Mouse (Mus musculus): ENCODE results near the gene Tcea3. TPM values are rescaled to one million over a fixed set of nuclear protein-coding genes. Genes with fewer than 3 reads are reported as not detected.

Tcea3 gene
- not detected for polyA plus RNA-seq (2017; shearing (Covaris generic))

GRCm38 (mm10) chr4:136247729-136248463 is at the start of gene Tcea3:
Tcea3 (plus strand) TSS chr4:136247729.

GRCm38 (mm10) chr4:136206033-136206893 is 41.3 kb upstream of the Tcea3 start, which contains the start of gene Asap3:
Asap3 (plus strand) TSS chr4:136206365.

GRCm38 (mm10) chr4:136284455-136284854 is 36.9 kb downstream of the Tcea3 start, which contains the start of gene Zfp46:
Zfp46 (plus strand) TSS chr4:136284683.

GRCm38 (mm10) chr4:136310229-136311041 is 62.9 kb downstream of the Tcea3 start, which contains the start of gene Hnrnpr:
Hnrnpr (plus strand) TSS chr4:136310942.

Other genes starting within 250 kb of the Tcea3 start
- 41.3 TPM for gene Eloa, start 226.0 kb upstream of the Tcea3 start, polyA plus RNA-seq (2017; shearing (Covaris generic))
- 342 TPM for gene Rpl11, start 194.3 kb upstream of the Tcea3 start, polyA plus RNA-seq (2017; shearing (Covaris generic))
- 23.3 TPM for gene Id3, start 104.2 kb upstream of the Tcea3 start, polyA plus RNA-seq (2017; shearing (Covaris generic))
- gene E2f2, start 75.3 kb upstream of the Tcea3 start, polyA plus RNA-seq (2017; shearing (Covaris generic)): 3.0 TPM
- gene Asap3, start 41.4 kb upstream of the Tcea3 start, polyA plus RNA-seq (2017; shearing (Covaris generic)): not detected
- gene Zfp46, start 37.0 kb downstream of the Tcea3 start, polyA plus RNA-seq (2017; shearing (Covaris generic)): 5.9 TPM
- 118 TPM for gene Hnrnpr, start 63.2 kb downstream of the Tcea3 start, polyA plus RNA-seq (2017; shearing (Covaris generic))
- gene Htr1d, start 175.8 kb downstream of the Tcea3 start, polyA plus RNA-seq (2017; shearing (Covaris generic)): not detected
- not detected for gene 6030445D17Rik, start 214.5 kb downstream of the Tcea3 start, polyA plus RNA-seq (2017; shearing (Covaris generic))
- 4.6 TPM for gene Luzp1, start 222.0 kb downstream of the Tcea3 start, polyA plus RNA-seq (2017; shearing (Covaris generic))